ENCODE assay signal across 9 mouse cellular contexts in genomic region chr17:46609721-46610514, GRCm38 (mm10). TPM values are rescaled to one million over a fixed set of nuclear protein-coding genes. Genes with fewer than 3 reads are reported as not detected.
A peak's percentile ranks its signal among the peaks of the same experiment; 100 is the strongest.
DNase-seq lines count a peak whose midpoint lies in the region; ATAC-seq lines count a peak whose summit lies in the region.
"Had no signal": no experiment of that assay in that cellular context is flagged by ENCODE, and none has a peak within 500 bp of the region (broad histone marks: within the 10 kb centered on the region; RNA-seq: fewer than 3 reads in every experiment).

No protein-coding gene starts in this region.

- no peak for DNase-seq in hindbrain, embryonic 14.5 days (ENCODE audit: low spot score)
- no peak for DNase-seq in heart, embryonic 10.5 days (ENCODE audit: low spot score)
- no peak for DNase-seq in T-cell, adult 2 months (ENCODE audit: low spot score)
- DNase-seq in cerebellum, adult 9-11 months, result no peak
- DNase-seq in c-Kit-positive CD71-positive TER-119-positive erythroid progenitor cells, embryonic 14.5 days (ENCODE audit: low spot score), result no peak

- no peaks in the 10 kb centered on the region for H3K27me3 ChIP-seq in hindbrain, embryonic 15.5 days
- H3K27me3 ChIP-seq in hindbrain, embryonic 14.5 days (ENCODE audit: control insufficient read depth, insufficient read depth, low read length), result no peaks in the 10 kb centered on the region
- no peaks in the 10 kb centered on the region for H3K27me3 ChIP-seq in heart, embryonic 10.5 days (ENCODE audit: insufficient read depth, poor library complexity, severe bottlenecking)
- H3K27me3 ChIP-seq in limb, embryonic 12.5 days, result no peaks in the 10 kb centered on the region
- no peaks in the 10 kb centered on the region for H3K27me3 ChIP-seq in neural tube, embryonic 15.5 days (replicated peaks)

- H3K27ac ChIP-seq in hindbrain, embryonic 15.5 days (replicated peaks), result no peak overlapping the region
- H3K27ac ChIP-seq in hindbrain, embryonic 14.5 days, result no peak overlapping the region
- H3K27ac ChIP-seq in heart, embryonic 10.5 days, result peak overlapping the region; percentile 57; the same call in 1 of the 2 replicates
- peak overlapping the region; percentile 41; the same call in 1 of the 2 replicates for H3K27ac ChIP-seq in limb, embryonic 12.5 days
- H3K27ac ChIP-seq in neural tube, embryonic 15.5 days (replicated peaks), result no peak overlapping the region
- H3K27ac ChIP-seq: macrophage had no signal

- peaks cover 38% of the 10 kb centered on the region for H3K4me1 ChIP-seq in hindbrain, embryonic 15.5 days (replicated peaks)
- H3K4me1 ChIP-seq in hindbrain, embryonic 14.5 days (replicated peaks; ENCODE audit: control insufficient read depth, insufficient read depth, low read length), result peaks cover 15% of the 10 kb centered on the region; the same call in 1 of the 2 replicates
- H3K4me1 ChIP-seq in heart, embryonic 10.5 days, result peaks cover 64% of the 10 kb centered on the region
- H3K4me1 ChIP-seq in limb, embryonic 12.5 days (replicated peaks), result peaks cover 73% of the 10 kb centered on the region
- H3K4me1 ChIP-seq in neural tube, embryonic 15.5 days, result peaks cover 54% of the 10 kb centered on the region

- no peak overlapping the region for H3K4me2 ChIP-seq in hindbrain, embryonic 15.5 days
- no peak overlapping the region for H3K4me2 ChIP-seq in hindbrain, embryonic 14.5 days (replicated peaks)
- peak overlapping the region; percentile 14; the same call in 1 of the 2 replicates for H3K4me2 ChIP-seq in limb, embryonic 12.5 days
- H3K4me2 ChIP-seq in neural tube, embryonic 15.5 days, result peak overlapping the region; percentile 15; the same call in 1 of the 2 replicates

- H3K36me3 ChIP-seq in hindbrain, embryonic 15.5 days, result no peaks in the 10 kb centered on the region
- no peaks in the 10 kb centered on the region for H3K36me3 ChIP-seq in hindbrain, embryonic 14.5 days (replicated peaks; ENCODE audit: control insufficient read depth, insufficient read depth)
- H3K36me3 ChIP-seq in heart, embryonic 10.5 days, result peaks cover 13% of the 10 kb centered on the region
- H3K36me3 ChIP-seq in limb, embryonic 12.5 days, result peaks cover 9% of the 10 kb centered on the region
- H3K36me3 ChIP-seq in neural tube, embryonic 15.5 days, result no peaks in the 10 kb centered on the region

- no peak overlapping the region for H3K9ac ChIP-seq in hindbrain, embryonic 15.5 days
- H3K9ac ChIP-seq in hindbrain, embryonic 14.5 days, result no peak overlapping the region
- no peak overlapping the region for H3K9ac ChIP-seq in limb, embryonic 12.5 days (replicated peaks)
- H3K9ac ChIP-seq in neural tube, embryonic 15.5 days (replicated peaks), result no peak overlapping the region

- no peaks in the 10 kb centered on the region for H3K9me3 ChIP-seq in hindbrain, embryonic 15.5 days
- H3K9me3 ChIP-seq in hindbrain, embryonic 14.5 days (ENCODE audit: control insufficient read depth, low read length), result no peaks in the 10 kb centered on the region
- no peaks in the 10 kb centered on the region for H3K9me3 ChIP-seq in heart, embryonic 10.5 days
- H3K9me3 ChIP-seq in limb, embryonic 12.5 days, result no peaks in the 10 kb centered on the region
- no peaks in the 10 kb centered on the region for H3K9me3 ChIP-seq in neural tube, embryonic 15.5 days (replicated peaks)

- 63% methylated on average over 15 of the region's 15 CpGs for WGBS in hindbrain, embryonic 15.5 days
- WGBS in hindbrain, embryonic 14.5 days, result 58% methylated on average over 15 of the region's 15 CpGs
- WGBS in heart, embryonic 10.5 days, result 53% methylated on average over 15 of the region's 15 CpGs
- 55% methylated on average over 15 of the region's 15 CpGs for WGBS in limb, embryonic 12.5 days
- 52% methylated on average over 15 of the region's 15 CpGs for WGBS in neural tube, embryonic 15.5 days

- 0 out of 2 replicates have a peak, but pooled peaks have one; percentile 13 for ATAC-seq in hindbrain, embryonic 15.5 days (ENCODE audit: low FRiP score, low read depth)
- no peak for ATAC-seq in hindbrain, embryonic 14.5 days (ENCODE audit: low FRiP score)
- ATAC-seq in limb, embryonic 12.5 days (ENCODE audit: insufficient number of reproducible peaks, insufficient read depth, low FRiP score, low TSS enrichment, low read depth), result no peak
- no peak for ATAC-seq in neural tube, embryonic 15.5 days (ENCODE audit: low FRiP score)

- no peak overlapping the region for H3K4me3 ChIP-seq in hindbrain, embryonic 15.5 days
- no peak overlapping the region for H3K4me3 ChIP-seq in hindbrain, embryonic 14.5 days (replicated peaks; ENCODE audit: low read length)
- no peak overlapping the region for H3K4me3 ChIP-seq in heart, embryonic 10.5 days
- no peak overlapping the region for H3K4me3 ChIP-seq in limb, embryonic 12.5 days (replicated peaks)
- no peak overlapping the region for H3K4me3 ChIP-seq in neural tube, embryonic 15.5 days (replicated peaks)

RNA-seq across cellular contexts. Expression of gene Ptk7, which starts 19.4 kb away (rescaled TPM):
- 32.8 and 34.1 TPM in 2 replicates for polyA plus RNA-seq in hindbrain, embryonic 15.5 days (2015; fragmentation: Nextera tagmentation; extraction: Ambion mirVana)
- 19.2 and 20.6 TPM in 2 replicates for polyA plus RNA-seq in hindbrain, embryonic 14.5 days (2014; fragmentation: Nextera tagmentation; extraction: Ambion mirVana)
- polyA plus RNA-seq in heart, embryonic 10.5 days (2016; fragmentation: Nextera tagmentation; extraction: Ambion mirVana), result 65.4 and 67.7 TPM in 2 replicates
- 156 and 165 TPM in 2 replicates for polyA plus RNA-seq in limb, embryonic 12.5 days (2016; fragmentation: Nextera tagmentation; extraction: Ambion mirVana)
- 29.3 and 41.7 TPM in 2 replicates for polyA plus RNA-seq in neural tube, embryonic 15.5 days (2015; fragmentation: Nextera tagmentation; extraction: Ambion mirVana)

RNA-seq across cellular contexts. Expression of gene Klc4, which starts 35.9 kb away (rescaled TPM):
- 33.9 and 35.9 TPM in 2 replicates for polyA plus RNA-seq in hindbrain, embryonic 15.5 days (2015; fragmentation: Nextera tagmentation; extraction: Ambion mirVana)
- 26.2 and 30.5 TPM in 2 replicates for polyA plus RNA-seq in hindbrain, embryonic 14.5 days (2014; fragmentation: Nextera tagmentation; extraction: Ambion mirVana)
- 21.1 and 22.5 TPM in 2 replicates for polyA plus RNA-seq in heart, embryonic 10.5 days (2016; fragmentation: Nextera tagmentation; extraction: Ambion mirVana)
- 27.2 and 27.6 TPM in 2 replicates for polyA plus RNA-seq in limb, embryonic 12.5 days (2016; fragmentation: Nextera tagmentation; extraction: Ambion mirVana)
- 31.8 and 32.3 TPM in 2 replicates for polyA plus RNA-seq in neural tube, embryonic 15.5 days (2015; fragmentation: Nextera tagmentation; extraction: Ambion mirVana)

RNA-seq across cellular contexts. Expression of gene Mrpl2, which starts 36.1 kb away (rescaled TPM):
- 64.3 TPM in 2 replicates for polyA plus RNA-seq in hindbrain, embryonic 15.5 days (2015; fragmentation: Nextera tagmentation; extraction: Ambion mirVana)
- 66.5 and 71.2 TPM in 2 replicates for polyA plus RNA-seq in hindbrain, embryonic 14.5 days (2014; fragmentation: Nextera tagmentation; extraction: Ambion mirVana)
- 131 and 151 TPM in 2 replicates for polyA plus RNA-seq in heart, embryonic 10.5 days (2016; fragmentation: Nextera tagmentation; extraction: Ambion mirVana)
- 99.5 and 112 TPM in 2 replicates for polyA plus RNA-seq in limb, embryonic 12.5 days (2016; fragmentation: Nextera tagmentation; extraction: Ambion mirVana)
- polyA plus RNA-seq in neural tube, embryonic 15.5 days (2015; fragmentation: Nextera tagmentation; extraction: Ambion mirVana), result 64.9 and 80.5 TPM in 2 replicates

RNA-seq across cellular contexts. Expression of gene Cul7, which starts 40.2 kb away (rescaled TPM):
- polyA plus RNA-seq in hindbrain, embryonic 15.5 days (2015; fragmentation: Nextera tagmentation; extraction: Ambion mirVana), result 38.4 and 43.8 TPM in 2 replicates
- 29.7 and 30.2 TPM in 2 replicates for polyA plus RNA-seq in hindbrain, embryonic 14.5 days (2014; fragmentation: Nextera tagmentation; extraction: Ambion mirVana)
- polyA plus RNA-seq in heart, embryonic 10.5 days (2016; fragmentation: Nextera tagmentation; extraction: Ambion mirVana), result 44.8 and 51.3 TPM in 2 replicates
- 56.1 and 60.1 TPM in 2 replicates for polyA plus RNA-seq in limb, embryonic 12.5 days (2016; fragmentation: Nextera tagmentation; extraction: Ambion mirVana)
- polyA plus RNA-seq in neural tube, embryonic 15.5 days (2015; fragmentation: Nextera tagmentation; extraction: Ambion mirVana), result 37.1 and 40.1 TPM in 2 replicates

RNA-seq across cellular contexts. Expression of gene Srf, which starts 53.9 kb away (rescaled TPM):
- 2.7 and 4.5 TPM in 2 replicates for polyA plus RNA-seq in hindbrain, embryonic 15.5 days (2015; fragmentation: Nextera tagmentation; extraction: Ambion mirVana)
- polyA plus RNA-seq in hindbrain, embryonic 14.5 days (2014; fragmentation: Nextera tagmentation; extraction: Ambion mirVana), result 5.2 and 6.5 TPM in 2 replicates
- polyA plus RNA-seq in heart, embryonic 10.5 days (2016; fragmentation: Nextera tagmentation; extraction: Ambion mirVana), result 10.9 and 15.7 TPM in 2 replicates
- polyA plus RNA-seq in limb, embryonic 12.5 days (2016; fragmentation: Nextera tagmentation; extraction: Ambion mirVana), result 11.8 and 12.4 TPM in 2 replicates
- 2.5 and 6.4 TPM in 2 replicates for polyA plus RNA-seq in neural tube, embryonic 15.5 days (2015; fragmentation: Nextera tagmentation; extraction: Ambion mirVana)

Comparison
In these comparisons a context has a peak if more than half of its experiments do, and no peak if none do; other contexts are left out.
1. H3K27ac ChIP-seq: peak in heart, embryonic 10.5 days (single experiment) and limb, embryonic 12.5 days (single experiment); none in hindbrain, embryonic 15.5 days (single experiment), hindbrain, embryonic 14.5 days (single experiment) and neural tube, embryonic 15.5 days (single experiment).
2. H3K4me2 ChIP-seq: peak in limb, embryonic 12.5 days (single experiment) and neural tube, embryonic 15.5 days (single experiment); none in hindbrain, embryonic 15.5 days (single experiment) and hindbrain, embryonic 14.5 days (single experiment).